Mouse (Mus musculus) cortical plate, adult 2 months (tissue): Measurements from ENCODE around the gene Gm10181.

Experiments
- CTCF ChIP-seq: fragments of 200-500 bp; IDR thresholded peaks from 2 replicates; pipeline ENCODE4 v1.5.1; 2011; ENCODE audit warnings: mild to moderate bottlenecking, control low read depth, low read length; ENCODE audit not compliant: insufficient read depth; ENCODE audit errors: extremely low read depth
- POLR2A ChIP-seq: fragments of 200-500 bp; IDR thresholded peaks from 2 replicates; pipeline ENCODE4 v1.6.1; 2011; ENCODE audit warnings: mild to moderate bottlenecking, low read length, control low read depth; ENCODE audit not compliant: insufficient read depth; ENCODE audit errors: extremely low read depth

- TF ChIP-seq CTCF (no peak), POLR2A (no peak)
Observed at GRCm38 (mm10) chr9:25124048-25124447, 34.8 kb downstream of the Gm10181 start.
